In genomic region chrX:60891329-60892095, GRCm38 (mm10) we compare ENCODE assay signal across 8 mouse cellular contexts. TPM values are rescaled to one million over a fixed set of nuclear protein-coding genes. Genes with fewer than 3 reads are reported as not detected.
DNase-seq lines count a peak whose midpoint lies in the region; ATAC-seq and TF ChIP-seq lines count a peak whose summit lies in the region.

No protein-coding gene starts in this region.

- peak overlapping the region; percentile 52 for H3K4me2 ChIP-seq in liver, embryonic 13.5 days

- no peak for TF ChIP-seq POLR2A in cerebellum, adult 2 months (IDR thresholded peaks at IDR 0.05; ENCODE audit: borderline replicate concordance, insufficient read depth, low read length)
- no peak for TF ChIP-seq POLR2A in testis, adult 2 months (IDR thresholded peaks at IDR 0.05; ENCODE audit: control insufficient read depth, low read depth, low read length)

- no peak overlapping the region for H3K27ac ChIP-seq in cerebellum, adult 2 months (ENCODE audit: insufficient read depth, low read length)
- H3K27ac ChIP-seq in testis, adult 2 months (ENCODE audit: control insufficient read depth, insufficient read depth, low read depth, low read length): no peak overlapping the region
- no peak overlapping the region for H3K27ac ChIP-seq in liver, embryonic 13.5 days

- H3K4me1 ChIP-seq in cerebellum, adult 2 months (ENCODE audit: control insufficient read depth, insufficient read depth, low read length): no peaks in the 10 kb centered on the region
- peaks cover 7% of the 10 kb centered on the region for H3K4me1 ChIP-seq in testis, adult 2 months (ENCODE audit: control insufficient read depth, insufficient read depth, low read length)
- no peaks in the 10 kb centered on the region for H3K4me1 ChIP-seq in liver, embryonic 13.5 days (replicated peaks)

- no peaks in the 10 kb centered on the region for H3K36me3 ChIP-seq in testis, adult 2 months (ENCODE audit: control insufficient read depth, insufficient read depth, low read length)
- H3K36me3 ChIP-seq in liver, embryonic 13.5 days: no peaks in the 10 kb centered on the region

- ATAC-seq in liver, embryonic 13.5 days (ENCODE audit: low read depth): no peak

- no peak for TF ChIP-seq CTCF in cerebellum, adult 2 months (IDR thresholded peaks at IDR 0.05; ENCODE audit: borderline replicate concordance, insufficient read depth, low read depth, low read length)
- TF ChIP-seq CTCF in testis, adult 2 months (IDR thresholded peaks at IDR 0.05; ENCODE audit: control insufficient read depth, insufficient read depth, insufficient replicate concordance, low read depth, low read length): no peak

- peak overlapping the region; percentile 17 for H3K4me3 ChIP-seq in cerebellum, adult 2 months (replicated peaks; ENCODE audit: insufficient read depth, low read depth, low read length)
- H3K4me3 ChIP-seq in testis, adult 2 months (ENCODE audit: control insufficient read depth, low read depth, low read length): peak overlapping the region; percentile 82
- H3K4me3 ChIP-seq in liver, embryonic 13.5 days (replicated peaks): peak overlapping the region; percentile 35

- WGBS in cerebellum, adult 2 months: 6% methylated on average over 43 of the region's 43 CpGs
- WGBS in liver, embryonic 13.5 days (ENCODE audit: insufficient replicate concordance): 15% methylated on average over 43 of the region's 43 CpGs

- H3K9me3 ChIP-seq in liver, embryonic 13.5 days (replicated peaks): no peaks in the 10 kb centered on the region; the same call in 1 of the 2 replicates

- H3K27me3 ChIP-seq in cerebellum, adult 2 months (ENCODE audit: control insufficient read depth, insufficient read depth, low read length): peaks cover 8% of the 10 kb centered on the region; the same call in 1 of the 2 replicates
- H3K27me3 ChIP-seq in testis, adult 2 months (ENCODE audit: control insufficient read depth, insufficient read depth, low read length): no peaks in the 10 kb centered on the region
- peaks cover 85% of the 10 kb centered on the region for H3K27me3 ChIP-seq in liver, embryonic 13.5 days

- no peak for DNase-seq in cerebellum, adult 2 months
- no peak for DNase-seq in cerebellum, adult 8-10 months
- DNase-seq in testis, postnatal 10 days (ENCODE audit: low spot score): no peak
- DNase-seq in liver, embryonic 13.5 days: no peak
- DNase-seq in thymus, postnatal 25 days: no peak
- no peak for DNase-seq in layer of hippocampus, adult 11-12 months (ENCODE audit: low spot score)
- no peak for DNase-seq in urinary bladder, postnatal 14 days (ENCODE audit: low spot score)

- H3K9ac ChIP-seq in liver, embryonic 13.5 days: no peak overlapping the region

RNA-seq across cellular contexts. Expression of gene Sox3, which starts 1.7 kb away (rescaled TPM):
- 1.1 and 1.3 TPM in 2 replicates for polyA plus RNA-seq in cerebellum, adult 2 months (2012; rRNA removed)
- 2.4 TPM in 2 replicates for polyA plus RNA-seq in testis, adult 2 months (2012; rRNA removed)
- not detected in 2 replicates for polyA plus RNA-seq in liver, embryonic 13.5 days (2015; fragmentation: Nextera tagmentation; extraction: Ambion mirVana)

Comparison
In these comparisons a context has a peak if more than half of its experiments do, and no peak if none do; other contexts are left out.
1. H3K4me3 ChIP-seq: peak in every context shown above with its lines; median percentile 82 in testis, adult 2 months; 35 in liver, embryonic 13.5 days; 17 in cerebellum, adult 2 months.